Mouse (Mus musculus): ENCODE data around the gene Mfap4.

Gene Mfap4

DNA sequence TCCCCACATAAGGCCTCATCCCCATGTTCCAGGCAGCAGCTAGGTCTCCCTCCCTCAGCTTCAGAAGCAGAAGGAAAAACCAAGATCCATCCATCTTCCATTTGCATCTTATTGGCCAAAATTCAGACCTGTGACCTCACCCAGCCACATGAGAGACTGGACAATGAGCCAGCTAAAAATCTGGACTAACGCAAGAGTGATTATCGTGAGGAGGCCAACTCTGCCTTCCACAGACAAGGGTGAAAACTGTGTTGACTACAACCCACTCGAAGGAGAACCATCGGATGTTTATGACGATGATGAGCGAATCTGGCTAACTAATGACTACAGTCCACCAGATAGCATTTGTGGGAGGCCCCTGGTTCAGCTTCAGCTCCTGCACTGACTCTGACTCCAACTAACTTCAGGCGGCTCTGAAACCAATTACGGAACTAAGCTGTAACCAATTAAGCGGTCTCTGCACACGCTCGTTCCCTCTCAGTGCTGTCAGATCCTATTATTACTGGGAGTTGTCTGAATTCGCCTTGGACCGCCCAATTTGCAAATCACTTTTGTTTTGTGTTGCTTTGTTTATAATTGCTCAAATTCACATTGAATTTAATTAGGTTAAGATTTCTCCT lies 1.9 kb upstream of the Mfap4 start:
- no peak for DNase-seq

DNA sequence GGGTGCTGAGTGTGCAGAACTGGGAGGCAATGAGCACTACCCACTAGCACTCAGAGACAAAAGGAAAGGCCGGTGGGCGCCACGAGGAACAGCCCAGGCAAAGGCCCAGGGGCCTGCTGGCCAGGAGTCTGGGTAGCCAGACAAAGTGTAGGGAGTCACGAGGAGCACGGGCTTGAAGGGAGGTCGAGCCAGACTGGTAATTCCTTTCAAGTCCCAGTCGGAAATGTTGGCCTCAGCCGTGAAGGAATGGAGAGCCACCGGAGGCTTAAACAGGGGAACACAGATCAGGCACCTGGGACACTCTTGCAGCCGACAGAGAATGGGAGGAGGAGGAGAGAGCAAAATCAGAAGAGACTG lies 997 bp upstream of the Mfap4 start:
- DNase-seq, result no peak

DNA sequence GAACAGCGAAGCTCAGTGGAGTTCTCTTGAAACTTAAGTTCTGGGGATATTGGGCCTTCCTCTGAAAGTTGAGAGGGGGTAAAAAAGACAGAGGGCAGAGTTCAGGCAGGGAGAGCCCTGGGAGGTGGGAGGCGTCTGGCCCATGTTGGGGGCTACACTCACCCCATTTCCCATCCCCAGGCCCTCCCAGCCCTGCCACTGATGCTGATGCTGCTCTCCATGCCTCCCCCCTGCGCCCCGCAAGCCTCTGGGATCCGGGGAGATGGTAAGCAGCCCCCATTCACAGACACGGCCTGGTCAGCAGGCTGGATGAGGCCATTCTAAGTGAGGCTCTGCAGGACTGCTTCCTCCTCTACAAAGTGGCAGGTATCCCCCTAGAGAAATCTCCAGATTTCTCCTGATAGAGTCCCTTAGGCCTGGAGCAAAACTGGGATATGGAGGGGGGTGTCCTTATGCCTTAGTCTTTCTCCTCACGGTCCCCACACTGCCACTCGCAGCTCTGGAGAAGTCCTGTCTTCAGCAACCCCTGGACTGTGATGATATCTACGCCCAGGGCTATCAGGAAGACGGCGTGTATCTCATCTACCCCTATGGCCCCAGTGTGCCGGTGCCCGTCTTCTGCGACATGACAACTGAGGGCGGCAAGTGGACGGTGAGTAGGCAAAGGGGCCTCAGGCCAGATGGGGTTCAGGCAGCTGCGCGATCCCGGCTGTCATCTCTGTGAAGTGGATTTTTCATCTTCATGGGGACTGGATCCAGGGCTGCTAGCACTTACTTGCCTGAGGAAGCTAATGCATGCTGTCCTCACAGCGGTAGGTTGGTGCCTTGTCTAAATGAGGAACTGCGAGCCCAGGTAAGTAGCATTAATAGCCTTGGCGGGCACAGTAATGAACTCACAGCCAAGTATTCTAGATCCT lies 568 bp downstream of the Mfap4 start:
- no peak for DNase-seq

DNA sequence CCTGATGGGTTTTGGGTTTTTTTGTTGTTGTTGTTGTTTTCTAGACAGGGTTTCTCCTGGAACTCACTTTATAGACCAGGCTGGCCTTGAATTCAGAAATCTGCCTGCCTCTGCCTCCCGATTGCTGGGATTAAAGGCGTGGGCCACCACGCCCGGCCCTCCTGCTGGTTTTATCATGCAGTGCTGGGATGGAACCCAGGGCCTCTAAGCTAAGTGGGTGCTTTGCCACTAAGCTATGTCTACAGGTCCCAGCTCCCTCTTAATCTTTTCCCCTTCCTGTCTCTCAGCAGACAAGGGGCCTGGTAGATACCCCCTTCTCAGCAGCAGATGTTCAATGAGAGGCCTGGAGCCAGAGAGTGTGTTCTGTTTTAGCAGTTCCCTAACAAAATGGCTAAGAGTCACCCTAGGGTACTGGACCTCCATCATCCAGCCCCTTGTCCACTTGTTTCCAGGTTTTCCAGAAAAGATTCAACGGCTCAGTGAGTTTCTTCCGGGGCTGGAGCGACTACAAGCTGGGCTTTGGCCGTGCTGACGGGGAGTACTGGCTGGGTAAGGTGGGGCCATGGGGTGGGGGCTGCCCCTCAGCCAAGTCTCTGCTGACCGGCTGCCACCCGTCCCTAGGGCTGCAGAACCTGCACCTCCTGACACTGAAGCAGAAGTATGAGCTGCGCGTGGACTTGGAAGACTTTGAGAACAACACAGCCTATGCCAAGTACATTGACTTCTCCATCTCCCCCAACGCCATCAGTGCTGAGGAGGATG lies 1.4 kb downstream of the Mfap4 start:
- no peak for DNase-seq

DNA sequence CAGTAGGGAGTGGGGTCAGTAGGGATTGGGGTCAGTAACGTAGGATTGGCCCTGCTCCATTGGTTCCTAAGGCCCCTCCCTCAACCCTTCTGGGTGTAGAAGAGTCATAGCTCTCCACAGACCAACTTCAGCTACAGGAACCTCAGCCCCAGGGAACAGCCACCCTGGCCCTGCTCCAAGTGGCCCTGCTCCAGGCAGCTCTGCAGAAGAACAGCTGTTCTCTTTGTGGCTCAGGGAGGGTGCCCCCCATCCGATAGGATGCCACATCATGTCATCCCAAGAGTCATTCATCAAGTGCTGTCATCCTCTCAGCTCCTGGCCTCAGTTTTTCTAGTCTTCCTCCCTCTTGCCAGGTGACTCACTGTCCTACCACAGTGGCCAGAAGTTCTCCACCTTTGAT lies 2.2 kb downstream of the Mfap4 start:
- peak; percentile 71 for DNase-seq

DNA sequence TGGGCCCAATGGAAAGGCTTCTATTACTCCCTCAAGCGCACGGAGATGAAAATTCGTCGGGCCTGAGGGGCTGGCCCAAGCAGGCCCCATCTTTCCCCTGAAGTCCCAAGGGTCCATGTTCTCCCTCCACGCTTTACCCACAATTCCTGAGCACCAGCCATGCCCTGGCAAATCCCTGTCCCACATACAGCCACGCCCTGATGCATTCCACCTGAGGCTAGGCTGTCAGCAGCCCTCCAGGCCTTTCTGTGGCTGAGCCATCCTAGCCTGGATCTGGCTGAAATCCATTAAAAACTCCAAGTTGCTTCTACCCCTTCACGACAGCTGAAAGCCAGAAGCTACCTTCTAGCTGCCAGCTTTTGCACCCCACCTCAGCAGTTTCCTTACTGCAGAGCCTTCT lies 2.7 kb downstream of the Mfap4 start:
- DNase-seq, result no peak

DNA sequence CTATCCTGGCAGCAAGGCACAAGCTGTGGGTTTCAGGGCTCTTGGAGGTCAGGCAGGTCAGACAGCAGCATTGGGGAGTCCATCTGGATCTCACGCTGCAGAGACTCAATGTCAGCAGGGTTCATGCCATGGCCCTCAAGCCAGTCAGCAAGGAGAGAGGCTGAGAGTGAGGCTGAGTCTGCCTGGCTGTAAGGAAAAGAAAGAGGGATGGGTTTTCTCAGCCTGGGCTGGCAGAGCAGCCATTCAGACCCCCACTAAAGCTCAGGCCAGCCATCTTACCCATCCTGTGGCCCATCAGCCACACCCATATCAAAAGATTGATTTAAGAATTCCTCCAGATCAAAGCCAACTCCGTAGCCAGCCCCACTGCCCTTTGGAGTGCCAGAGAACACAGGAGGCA lies 3.9 kb downstream of the Mfap4 start:
- DNase-seq, result no peak

DNA sequence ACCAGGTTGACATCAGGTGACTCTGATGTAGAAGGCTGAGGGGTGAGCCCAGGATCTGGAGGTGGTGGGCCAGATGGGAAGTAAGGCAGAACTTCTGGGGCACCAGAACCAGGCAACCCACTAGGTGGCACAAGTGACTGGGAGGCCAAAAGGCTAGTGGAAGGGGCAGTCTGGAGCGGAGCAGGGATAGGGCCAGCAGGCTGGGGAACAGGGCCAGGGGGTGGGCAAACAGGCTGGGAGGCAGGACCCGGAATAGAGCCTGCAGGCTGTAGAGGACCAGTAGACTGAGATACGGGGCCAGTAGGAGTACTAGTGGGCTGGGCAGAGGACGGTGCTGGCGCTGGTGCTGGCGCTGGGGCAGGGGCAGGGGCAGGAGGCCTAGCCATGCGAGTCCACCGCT lies 4.6 kb downstream of the Mfap4 start:
- no peak for DNase-seq

DNA sequence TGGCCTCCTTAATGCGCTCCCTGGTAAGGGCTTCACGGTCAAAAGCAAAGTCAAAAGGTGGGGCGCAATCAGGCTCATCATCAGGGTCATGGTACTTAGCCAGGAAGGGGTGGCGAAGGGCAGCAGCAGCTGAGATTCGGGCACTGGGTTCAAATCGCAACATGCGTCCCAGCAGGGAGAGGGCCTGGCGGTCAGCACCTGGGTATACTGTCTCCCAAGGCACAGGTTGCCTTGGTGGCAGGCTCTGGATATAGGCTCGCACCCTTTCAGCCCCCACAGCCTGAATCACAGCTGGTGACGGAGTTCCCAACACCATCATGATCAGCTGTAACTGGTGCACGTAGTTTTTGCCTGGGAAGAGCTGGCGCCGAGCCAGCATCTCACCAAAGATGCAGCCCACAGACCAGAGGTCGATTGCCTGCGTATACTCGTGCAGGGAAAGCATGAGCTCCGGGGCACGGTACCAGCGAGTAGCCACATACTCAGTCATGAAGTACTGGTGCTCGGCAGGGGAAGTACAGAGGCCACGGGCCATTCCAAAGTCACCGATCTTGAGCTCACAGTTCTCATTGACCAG lies 5.8 kb downstream of the Mfap4 start:
- no peak for DNase-seq

DNA sequence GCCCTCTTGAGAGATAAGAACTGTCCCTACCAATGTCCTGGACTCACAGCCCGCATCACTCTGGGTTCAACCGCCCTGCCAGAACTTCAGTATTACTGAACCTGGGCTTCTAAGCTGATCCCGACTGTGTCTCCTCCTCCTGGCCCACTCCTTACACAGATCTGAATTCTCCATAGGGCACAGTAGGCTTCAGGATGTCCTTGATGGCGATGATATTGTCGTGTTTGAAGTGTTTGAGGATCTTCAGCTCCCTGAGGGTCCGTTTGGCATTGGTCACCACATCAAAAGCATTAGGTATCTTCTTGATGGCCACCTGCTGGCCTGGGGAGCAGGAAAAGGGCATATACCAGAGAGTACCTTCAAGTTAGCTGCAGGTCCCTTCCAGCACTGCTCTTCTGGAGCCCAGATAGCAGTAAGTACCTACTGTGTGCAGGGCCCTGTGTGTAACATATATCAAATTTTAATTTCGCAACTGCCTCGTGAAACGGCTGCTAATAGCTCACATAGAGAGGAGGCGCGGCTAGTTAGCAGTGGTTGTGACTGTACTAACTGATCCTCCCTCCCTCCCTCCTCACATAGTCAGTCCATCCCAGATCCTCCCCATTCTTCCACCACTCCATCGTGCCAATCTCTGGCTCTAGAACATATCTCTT lies 7.6 kb downstream of the Mfap4 start:
- DNase-seq, result no peak

DNA sequence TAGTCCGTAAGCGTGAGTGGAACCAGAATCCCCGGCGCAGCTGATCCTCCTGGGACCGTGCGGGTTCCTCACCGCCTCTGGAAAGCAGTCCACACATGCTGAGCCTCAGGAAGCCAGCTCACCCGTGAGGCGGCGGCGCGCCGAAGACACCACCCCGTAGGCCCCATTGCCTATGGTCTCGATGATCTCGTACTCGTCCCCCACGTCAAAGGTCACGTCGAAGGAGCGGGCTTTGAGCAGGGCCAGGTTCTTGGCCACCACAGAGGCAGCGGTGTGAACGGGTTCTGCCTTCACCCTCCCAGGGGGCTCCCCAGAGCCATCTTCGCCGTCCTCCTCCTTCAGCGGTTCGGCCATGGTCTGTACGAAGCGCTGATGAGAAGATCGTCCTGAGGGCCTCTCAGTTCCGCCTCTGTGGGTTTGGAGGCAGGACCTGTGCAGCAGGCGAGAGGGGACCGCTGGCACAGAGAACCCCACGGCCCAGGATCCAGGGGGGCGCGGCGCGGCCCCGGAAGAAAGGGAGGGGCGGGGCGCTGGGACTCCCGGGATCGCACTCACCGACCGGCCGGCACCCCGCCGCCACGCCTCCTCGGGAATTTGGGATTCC lies 8.4 kb downstream of the Mfap4 start:
- peak; percentile 44 for DNase-seq

DNA sequence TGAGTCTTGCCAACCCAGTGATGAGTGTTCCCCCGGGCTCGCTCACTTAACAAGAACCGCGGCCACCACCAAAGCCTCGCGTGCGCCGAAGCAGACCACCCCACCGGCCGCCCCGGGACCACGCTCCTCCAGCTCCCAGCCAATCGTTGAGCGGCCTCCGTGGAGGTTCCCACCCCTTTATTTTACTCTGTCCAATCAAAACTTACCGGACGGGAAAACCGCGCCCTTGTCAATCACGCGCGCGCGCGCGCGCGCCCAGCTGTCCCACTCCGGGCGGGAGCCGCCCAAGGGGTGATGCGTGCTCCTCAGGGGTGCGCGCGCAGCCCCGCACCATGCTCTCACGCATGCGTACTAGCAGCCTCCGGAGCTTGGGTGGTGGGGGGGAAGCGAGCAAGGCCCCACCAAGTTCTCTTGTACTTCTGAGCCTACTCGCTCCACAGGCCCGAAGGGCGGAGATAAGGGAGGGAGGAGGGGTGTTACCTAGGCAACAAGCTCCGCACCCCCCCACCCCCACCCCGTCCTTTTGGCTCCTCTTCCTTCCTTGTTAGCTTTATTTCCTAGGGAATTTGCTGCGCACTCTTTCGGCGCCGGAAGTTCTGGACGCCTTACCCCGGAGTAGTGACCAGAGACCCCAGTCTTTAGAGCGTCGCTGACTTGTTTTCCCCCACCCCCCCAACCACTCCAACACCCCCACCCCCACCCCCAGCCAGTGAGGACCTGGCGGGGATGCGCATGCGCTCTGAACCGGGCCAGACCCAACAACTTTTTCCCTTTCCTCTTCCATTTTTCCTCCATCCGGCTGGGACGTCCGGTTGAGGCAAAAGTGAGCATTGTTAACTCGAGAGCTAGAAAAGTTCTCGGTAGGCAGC lies 9.1 kb downstream of the Mfap4 start, which contains the start of gene Mapk7:
Gene Mapk7, minus strand, starts transcription at position 278 of the 869 bp plus-strand sequence.
- peak; percentile 99 for DNase-seq

DNA sequence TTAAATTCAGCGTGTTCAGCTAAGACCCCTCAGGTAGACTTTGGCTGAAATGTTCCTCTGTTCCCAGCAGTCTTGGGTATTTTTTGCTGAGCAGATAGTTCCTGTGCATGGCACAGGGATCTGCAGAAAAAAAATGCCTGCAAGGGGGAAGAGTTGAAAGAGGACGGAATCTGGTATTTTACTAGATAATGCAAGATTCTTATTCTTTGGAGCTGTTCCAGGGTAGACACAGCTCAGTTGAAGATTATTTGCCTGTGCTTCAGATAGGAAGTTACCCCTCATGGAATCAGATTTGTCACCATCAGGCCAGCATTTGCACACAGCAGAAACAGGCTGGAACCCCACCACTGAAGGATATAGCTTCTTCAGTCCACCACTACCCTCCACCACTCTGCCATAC lies 10.3 kb downstream of the Mfap4 start:
- no peak for DNase-seq

DNA sequence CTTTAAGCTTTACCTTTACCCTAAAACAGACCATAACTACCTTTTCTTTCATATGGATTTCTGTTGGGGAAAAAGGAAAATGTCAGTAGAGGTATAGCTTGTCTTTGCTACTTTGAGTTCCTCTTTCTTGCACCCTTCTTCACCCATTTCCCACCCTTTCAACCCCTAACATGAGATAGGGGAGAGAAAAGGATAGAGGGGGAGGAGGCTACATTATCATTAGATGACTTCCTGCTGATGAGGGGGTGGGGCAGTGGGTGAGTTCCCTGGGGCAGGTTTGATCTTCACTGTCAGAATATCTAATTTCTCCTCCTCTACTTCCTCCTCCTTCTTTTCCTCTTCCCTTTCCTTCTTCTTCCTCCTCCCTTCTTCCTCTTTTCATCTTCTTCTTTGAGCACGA lies 12.3 kb downstream of the Mfap4 start:
- no peak for DNase-seq

DNA sequence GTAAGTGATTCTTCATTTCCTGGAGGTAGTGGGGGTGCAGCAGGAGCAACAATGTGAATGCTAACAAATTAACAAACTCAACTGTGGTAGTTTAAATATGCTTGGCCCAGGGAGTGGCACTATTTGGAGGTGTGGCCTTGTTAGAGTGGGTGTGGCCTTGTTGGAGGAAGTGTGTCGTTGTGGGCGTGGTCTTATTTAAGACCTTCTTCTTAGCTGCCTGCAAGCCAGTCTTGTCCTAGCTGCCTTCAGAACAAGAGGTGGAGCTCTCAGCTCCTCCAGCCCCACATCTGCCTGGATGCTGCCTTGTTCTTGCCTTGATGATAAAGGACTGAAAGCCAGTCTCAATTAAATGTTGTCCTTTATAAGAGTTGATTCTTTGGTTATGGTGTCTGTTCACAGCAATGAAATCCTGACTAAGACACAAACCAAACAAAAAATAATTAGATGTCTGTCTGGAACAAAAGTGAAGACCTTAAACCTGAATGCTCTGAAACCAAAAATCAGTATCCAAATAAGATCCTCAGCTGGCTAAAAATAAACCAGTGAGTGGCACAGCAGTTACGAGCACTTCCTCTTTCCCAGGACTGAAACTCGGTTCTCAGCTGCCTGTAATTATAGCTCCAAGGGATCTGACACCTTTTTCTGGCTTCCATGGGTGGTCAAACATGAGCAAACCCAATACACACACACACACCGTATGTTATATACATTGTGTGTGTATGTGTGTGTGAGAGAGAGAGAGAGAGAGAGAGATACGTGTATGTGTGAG lies 13.7 kb downstream of the Mfap4 start:
- DNase-seq, result no peak

DNA sequence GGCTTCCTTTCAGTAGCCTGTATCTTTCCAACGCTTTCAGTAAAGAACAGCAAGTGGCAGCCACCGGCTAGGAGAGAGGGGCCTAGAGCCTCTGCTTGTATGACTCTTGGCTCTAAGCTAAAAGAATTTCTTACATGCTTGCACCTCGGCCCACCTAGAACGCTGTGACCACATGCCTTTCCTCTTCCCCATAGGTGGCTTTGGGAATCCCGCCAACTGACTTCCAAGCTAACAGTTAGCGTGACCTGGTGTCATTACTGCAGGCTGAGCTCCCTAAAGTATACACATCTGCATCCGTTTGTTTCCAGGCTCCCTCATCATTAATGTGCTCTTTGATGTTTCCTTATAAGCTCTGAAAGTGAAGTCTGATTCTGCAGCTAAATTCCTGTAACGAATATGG lies 18.7 kb downstream of the Mfap4 start:
- DNase-seq, result no peak

DNA sequence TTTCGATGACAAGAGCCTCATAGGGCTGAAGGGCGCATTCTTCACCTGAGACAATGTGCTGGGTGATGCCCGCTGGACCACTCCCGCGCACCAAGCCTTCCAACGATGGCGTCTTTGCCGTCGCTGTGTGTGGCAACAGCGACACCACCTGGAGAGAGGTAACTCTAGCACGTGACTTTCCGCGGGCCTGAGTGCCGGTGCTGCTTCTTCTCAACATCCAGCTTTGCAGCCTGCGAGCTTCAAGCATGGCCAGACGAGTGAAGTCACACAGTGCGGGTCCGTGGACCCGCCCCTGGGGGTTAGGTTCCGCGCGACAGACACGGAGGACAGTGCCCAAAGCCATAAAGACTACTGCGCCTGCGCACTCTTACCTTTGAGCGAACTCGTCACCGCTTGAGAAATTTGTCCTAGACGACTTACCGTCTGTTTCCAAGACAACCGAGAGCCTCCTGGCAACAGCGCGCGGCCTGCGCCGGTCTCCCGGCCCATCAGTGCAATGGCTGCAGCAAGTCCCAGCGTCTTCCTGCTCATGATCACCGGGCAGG lies 19.6 kb downstream of the Mfap4 start, which contains the start of gene B9d1:
Gene B9d1, plus strand, starts transcription at position 432 of the 545 bp plus-strand sequence.
- peak; percentile 97 for DNase-seq

DNA sequence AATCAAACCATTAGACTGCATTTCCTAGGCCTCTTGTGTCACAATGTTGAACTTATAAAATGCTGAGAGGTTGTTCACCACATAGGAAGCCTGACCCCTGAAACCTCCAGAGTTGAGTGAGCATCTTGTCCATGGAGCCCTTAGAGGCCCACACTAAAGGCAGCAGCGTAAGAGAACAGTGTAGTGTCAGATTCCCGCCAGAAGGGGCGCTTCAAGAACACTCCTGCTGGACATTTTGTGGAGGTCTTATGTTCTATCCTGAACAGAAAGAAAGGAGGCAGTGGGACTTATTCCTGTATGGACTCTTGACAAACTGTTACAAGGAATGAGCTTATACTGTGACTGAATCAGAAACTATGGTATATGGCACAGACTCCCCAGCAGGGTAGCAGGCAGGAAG lies 29.7 kb downstream of the Mfap4 start:
- peak; percentile 65 for DNase-seq

DNA sequence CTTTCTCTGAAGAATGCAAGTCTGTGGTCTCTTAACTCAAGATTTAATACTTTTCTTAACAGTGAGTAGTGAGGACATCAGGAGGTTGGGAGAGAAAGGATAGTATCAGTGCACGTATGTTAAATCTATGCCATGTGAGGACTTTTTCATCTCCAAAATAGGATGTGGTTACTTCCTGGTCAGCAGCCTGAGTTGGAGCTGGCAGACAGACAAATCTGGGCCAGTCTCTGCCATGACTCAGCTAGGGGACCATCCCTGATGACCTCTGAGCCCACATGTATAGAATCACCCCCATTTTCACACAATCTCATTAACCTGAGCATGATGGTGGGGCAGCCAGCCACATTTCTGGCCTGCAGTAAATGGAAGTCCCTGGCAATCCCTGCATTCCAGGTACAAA lies 32.7 kb downstream of the Mfap4 start:
- no peak for DNase-seq

DNA sequence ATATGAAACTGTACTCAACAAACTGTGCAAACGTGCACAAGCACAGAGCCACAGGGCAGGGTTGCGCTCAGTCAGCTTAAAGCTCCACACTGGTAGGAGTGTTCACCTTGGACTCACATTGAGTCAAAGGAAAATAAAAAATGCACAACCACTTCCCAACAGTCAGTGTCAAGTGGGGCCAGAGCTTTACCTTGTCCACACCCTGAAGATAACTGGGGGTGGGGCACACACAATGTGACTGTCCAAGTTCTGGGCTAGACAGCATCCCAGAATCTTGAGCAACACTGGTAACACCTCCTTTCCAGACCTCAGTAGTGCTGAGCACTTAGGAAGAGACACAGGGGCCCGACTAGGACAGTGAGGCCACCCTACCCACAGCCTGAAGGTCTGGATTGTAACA lies 33.6 kb downstream of the Mfap4 start:
- DNase-seq, result no peak
